Mouse (Mus musculus) MEL (cell line): ENCODE measurements around the gene Ttl.

Source experiments
- CHD2 ChIP-seq: IDR thresholded peaks from 2 replicates; pipeline ENCODE4 v1.6.1; 2011; ENCODE audit warnings: low read length, improper control_type of control experiment
- CTCF ChIP-seq, 3 experiments: IDR thresholded peaks in 2 of 3; conservative IDR thresholded peaks in 1 of 3; 2 replicates each; pipeline ENCODE4 v1.5.1; 2011 to 2012; ENCODE audit warnings: low read length in 3 of 3, low read depth in 2 of 3, mild to moderate bottlenecking in 2 of 3, improper control_type of control experiment in 1 of 3, inconsistent platforms in 1 of 3, mixed read lengths in 1 of 3, moderate library complexity in 1 of 3; ENCODE audit not compliant: control insufficient read depth in 1 of 3, insufficient read depth in 1 of 3, poor library complexity in 1 of 3, severe bottlenecking in 1 of 3
- HCFC1 ChIP-seq: IDR thresholded peaks from 2 replicates; pipeline ENCODE4 v1.6.1; 2012; ENCODE audit warnings: low read depth, mild to moderate bottlenecking, inconsistent platforms, low read length, improper control_type of control experiment, moderate library complexity
- JUND ChIP-seq: IDR thresholded peaks from 2 replicates; pipeline ENCODE4 v1.6.1; 2011; ENCODE audit warnings: low read depth, mild to moderate bottlenecking, improper control_type of control experiment, low read length
- KAT2A ChIP-seq: conservative IDR thresholded peaks from 2 replicates; pipeline ENCODE4 v1.6.1; 2012; ENCODE audit warnings: low read depth, low read length, improper control_type of control experiment, inconsistent platforms
- MYB ChIP-seq: IDR thresholded peaks from 2 replicates; pipeline ENCODE4 v1.6.1; 2011; ENCODE audit warnings: mild to moderate bottlenecking, low read depth, low read length, improper control_type of control experiment
- POLR2A ChIP-seq, 2 experiments: IDR thresholded peaks; 2 replicates each; pipeline ENCODE4 v1.6.1; 2011 to 2012; ENCODE audit warnings: low read length in 2 of 2, mild to moderate bottlenecking in 2 of 2, control low read depth in 1 of 2, improper control_type of control experiment in 1 of 2, low read depth in 1 of 2, moderate library complexity in 1 of 2; ENCODE audit not compliant: control insufficient read depth in 1 of 2, insufficient read depth in 1 of 2, poor library complexity in 1 of 2
- POLR2AphosphoS2 ChIP-seq: IDR thresholded peaks from 2 replicates; pipeline ENCODE4 v1.6.1; 2011; ENCODE audit warnings: low read length, improper control_type of control experiment
- POLR2AphosphoS5 ChIP-seq: IDR thresholded peaks from 2 replicates; pipeline ENCODE4 v1.6.1; 2012; ENCODE audit warnings: low read depth, borderline replicate concordance, mild to moderate bottlenecking, inconsistent platforms, low read length, moderate library complexity, mixed read lengths
- USF1 ChIP-seq: IDR thresholded peaks from 2 replicates; pipeline ENCODE4 v1.6.1; 2014; ENCODE audit warnings: low read depth, mild to moderate bottlenecking, inconsistent platforms, low read length, improper control_type of control experiment, moderate library complexity
- ZNF384 ChIP-seq: IDR thresholded peaks from 2 replicates; pipeline ENCODE4 v1.6.1; 2012; ENCODE audit warnings: low read depth, mild to moderate bottlenecking, inconsistent platforms, low read length, improper control_type of control experiment

- TF ChIP-seq POLR2A (IDR thresholded peaks at IDR 0.05; ENCODE audit: control insufficient read depth in 1 of 2, insufficient read depth in 1 of 2, low read depth in 1 of 2, low read length in 2 of 2, poor library complexity in 1 of 2) = peak in 1 of 2 experiments; percentile 94; a peak in 2 of 4 replicates
- TF ChIP-seq MYB = no peak
- no peak for TF ChIP-seq CTCF (IDR thresholded peaks at IDR 0.05 in 2 of 3, conservative IDR thresholded peaks at IDR 0.05 in 1 of 3; ENCODE audit: control insufficient read depth in 1 of 3, insufficient read depth in 1 of 3, low read depth in 2 of 3, low read length in 3 of 3, poor library complexity in 1 of 3, severe bottlenecking in 1 of 3)
- TF ChIP-seq POLR2AphosphoS2 = peak; percentile 78
- TF ChIP-seq CHD2 = peak; percentile 56; the same call in 1 of the 2 replicates
- TF ChIP-seq KAT2A = peak; percentile 93
- peak; percentile 99 for TF ChIP-seq HCFC1
- no peak for TF ChIP-seq JUND
- TF ChIP-seq ZNF384 = no peak
- TF ChIP-seq USF1 = no peak
- TF ChIP-seq POLR2AphosphoS5 = no peak
Observed at GRCm38 (mm10) chr2:129100784-129101310, 35.1 kb downstream of the Ttl start, which contains the start of gene Polr1b.
